Mouse (Mus musculus) intestine, embryonic 15.5 days (tissue): ENCODE data around the gene March8. TPM values are rescaled to one million over a fixed set of nuclear protein-coding genes. Genes with fewer than 3 reads are reported as not detected.

ENCODE experiments used
- ATAC-seq: fragments of 200-750 bp; cut with Nextera tagmentation; 2 replicates; pipeline ENCODE4 v1.8.0; 2017; ENCODE audit warnings: moderate TSS enrichment, moderate library complexity
- H3K27ac ChIP-seq: fragments of 300-500 bp; sonication (generic); 2 replicates; pipeline ENCODE4 v1.5.1; 2015; ENCODE audit warnings: mild to moderate bottlenecking, inconsistent platforms
- H3K27me3 ChIP-seq: fragments of 300-500 bp; sonication (generic); replicated peaks from 2 replicates; pipeline ENCODE4 v1.6.1; 2015; ENCODE audit warnings: inconsistent platforms
- H3K36me3 ChIP-seq: fragments of 300-500 bp; sonication (generic); 2 replicates; pipeline ENCODE4 v1.6.1; 2015; ENCODE audit warnings: inconsistent platforms
- H3K4me1 ChIP-seq: fragments of 300-500 bp; sonication (generic); replicated peaks from 2 replicates; pipeline ENCODE4 v1.6.1; 2015; ENCODE audit warnings: inconsistent platforms
- H3K4me2 ChIP-seq: fragments of 300-500 bp; sonication (generic); replicated peaks from 2 replicates; pipeline ENCODE4 v1.6.1; 2015; ENCODE audit warnings: mild to moderate bottlenecking, inconsistent platforms
- H3K4me3 ChIP-seq: fragments of 300-500 bp; sonication (generic); replicated peaks from 2 replicates; pipeline ENCODE4 v1.5.1; 2015; ENCODE audit warnings: inconsistent platforms
- H3K9ac ChIP-seq: fragments of 300-500 bp; sonication (generic); 2 replicates; pipeline ENCODE4 v1.6.1; 2015; ENCODE audit warnings: inconsistent platforms
- H3K9me3 ChIP-seq: fragments of 300-500 bp; sonication (generic); 2 replicates; pipeline ENCODE4 v1.6.1; 2016; ENCODE audit warnings: inconsistent platforms
- WGBS: fragments of 180-500 bp; shearing (Covaris S2); methylation state at CpG from one replicate; pipeline ENCODE4 v1.1.7; 2015; 5-methylcytosine and 5-hydroxymethylcytosine counted together
- polyA plus RNA-seq: library from polyadenylated mRNA; unstranded; fragments of >200 nt; fragmentation: Nextera tagmentation; extraction: Ambion mirVana; gene quantifications from 2 replicates; pipeline ENCODE4 v1.2.1, GENCODE M21; 2015

March8 gene
- polyA plus RNA-seq, 1 experiment from 2014 or later, result 31.3 TPM

DNA sequence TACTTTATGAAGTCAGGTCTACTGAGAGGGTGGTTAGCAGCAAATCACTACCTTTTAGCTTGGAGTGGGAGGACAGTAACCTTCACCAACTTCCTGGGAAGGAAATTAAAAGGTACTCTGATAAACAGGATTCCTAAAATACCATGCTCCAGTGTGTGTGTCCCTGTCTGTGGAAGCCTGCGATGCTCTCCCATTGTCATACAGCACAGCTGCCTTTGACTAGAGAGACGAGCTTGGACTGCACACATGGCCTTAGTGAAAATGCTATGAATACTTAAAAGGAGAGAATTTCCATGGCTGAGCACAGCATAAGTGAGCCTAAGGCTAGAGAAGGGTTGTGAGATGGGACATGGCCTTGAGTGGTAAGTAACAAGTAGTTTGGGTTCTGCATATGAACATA lies 60.3 kb downstream of the March8 start:
- H3K9me3 ChIP-seq, result no peaks in the 10 kb centered on the region
- H3K36me3 ChIP-seq, result no peaks in the 10 kb centered on the region
- WGBS, result 79% methylated on average over 2 of the region's 2 CpGs
- no peak for ATAC-seq
- H3K27ac ChIP-seq, result no peak overlapping the region
- no peak overlapping the region for H3K4me2 ChIP-seq
- no peak overlapping the region for H3K9ac ChIP-seq
- no peaks in the 10 kb centered on the region for H3K4me1 ChIP-seq
- no peak overlapping the region for H3K4me3 ChIP-seq
- H3K27me3 ChIP-seq, result no peaks in the 10 kb centered on the region

DNA sequence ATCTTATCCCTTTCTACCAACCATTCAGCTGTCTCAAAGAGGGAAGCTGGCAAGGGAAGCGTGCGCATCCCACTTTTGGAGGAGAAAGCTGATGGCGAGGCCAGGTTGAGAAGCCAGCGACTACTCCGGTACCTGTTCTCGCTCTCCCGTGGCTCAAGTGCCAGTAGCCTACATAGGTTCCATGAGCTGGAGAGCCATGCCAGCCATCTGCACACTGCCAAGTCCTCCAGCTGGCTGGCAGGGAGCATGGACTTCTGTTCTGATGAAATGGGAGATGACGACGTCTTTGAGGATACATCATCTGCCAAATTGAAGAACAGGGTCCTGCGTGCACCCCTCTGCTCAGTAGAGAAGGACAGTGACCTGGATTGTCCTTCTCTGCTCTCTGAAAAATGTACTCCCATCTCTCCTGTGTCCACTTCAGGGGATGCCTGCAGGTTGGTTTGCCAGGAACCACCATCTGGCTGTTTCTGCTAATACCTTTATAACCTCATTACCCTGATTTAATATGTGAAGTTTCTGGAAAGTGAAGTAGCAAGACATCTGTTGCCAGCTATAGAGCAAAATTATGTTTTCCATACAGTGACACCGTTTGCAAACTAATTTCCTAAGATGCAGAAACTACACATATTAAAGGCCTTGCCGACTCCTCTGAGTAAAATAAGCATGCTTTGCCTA lies 64.1 kb downstream of the March8 start:
- ATAC-seq, result no peak
- no peak overlapping the region for H3K9ac ChIP-seq
- no peaks in the 10 kb centered on the region for H3K9me3 ChIP-seq
- 95% methylated on average over 12 of the region's 12 CpGs for WGBS
- H3K27ac ChIP-seq, result no peak overlapping the region
- no peak overlapping the region for H3K4me2 ChIP-seq
- no peaks in the 10 kb centered on the region for H3K36me3 ChIP-seq
- H3K27me3 ChIP-seq, result no peaks in the 10 kb centered on the region
- H3K4me3 ChIP-seq, result no peak overlapping the region
- no peaks in the 10 kb centered on the region for H3K4me1 ChIP-seq

DNA sequence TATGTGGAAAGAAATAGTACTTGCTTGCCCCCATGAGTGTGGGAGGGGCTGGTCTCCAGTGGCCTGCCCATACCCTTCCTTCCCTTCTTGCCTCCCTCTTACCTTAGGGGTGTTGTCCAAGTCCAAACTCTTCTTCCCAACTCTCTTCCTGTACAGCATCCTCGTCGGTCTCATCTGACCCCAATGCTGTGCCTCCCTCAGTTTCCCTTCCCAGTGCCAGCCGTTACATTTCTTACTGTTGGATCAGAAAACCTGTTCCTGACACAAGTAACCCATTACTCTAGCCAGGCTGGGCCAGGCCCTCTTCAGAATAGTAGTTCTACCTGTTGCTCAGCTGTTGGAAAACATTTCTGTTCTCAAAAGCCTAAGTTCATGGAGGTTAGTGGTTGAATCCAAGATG lies 64.6 kb downstream of the March8 start:
- no peak overlapping the region for H3K4me3 ChIP-seq
- no peak for ATAC-seq
- no peaks in the 10 kb centered on the region for H3K9me3 ChIP-seq
- H3K27ac ChIP-seq, result no peak overlapping the region
- no peaks in the 10 kb centered on the region for H3K36me3 ChIP-seq
- 88% methylated on average over 3 of the region's 3 CpGs for WGBS
- H3K4me2 ChIP-seq, result no peak overlapping the region
- no peaks in the 10 kb centered on the region for H3K27me3 ChIP-seq
- H3K4me1 ChIP-seq, result no peaks in the 10 kb centered on the region
- H3K9ac ChIP-seq, result no peak overlapping the region

DNA sequence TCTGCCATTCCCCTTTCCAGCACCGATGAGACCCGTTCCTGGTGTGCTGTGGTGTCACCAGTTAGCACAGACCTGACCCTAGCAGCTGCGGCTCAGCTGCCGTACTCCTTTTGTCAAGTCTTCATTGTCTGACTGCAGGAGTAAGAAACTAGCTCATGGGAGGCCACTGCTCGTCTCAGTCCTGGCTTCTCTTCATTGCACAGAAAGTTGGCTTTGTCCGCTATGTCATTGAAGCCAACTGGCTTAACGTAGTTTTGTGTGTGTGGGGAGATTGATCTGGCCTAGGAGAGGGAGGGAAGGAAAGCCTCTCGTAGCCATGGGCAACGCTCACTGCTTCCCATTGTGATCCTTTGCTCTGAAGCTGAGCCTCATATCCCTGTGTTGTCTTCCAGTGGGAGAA lies 67.4 kb downstream of the March8 start:
- Histone ChIP-seq H3K27ac (no peak overlapping the region), H3K4me1 (no peaks in the 10 kb centered on the region), H3K4me2 (no peak overlapping the region), H3K4me3 (no peak overlapping the region), H3K36me3 (no peaks in the 10 kb centered on the region), H3K27me3 (no peaks in the 10 kb centered on the region), H3K9me3 (no peaks in the 10 kb centered on the region), H3K9ac (no peak overlapping the region)
- 90% methylated on average over 9 of the region's 9 CpGs for WGBS
- no peak for ATAC-seq

DNA sequence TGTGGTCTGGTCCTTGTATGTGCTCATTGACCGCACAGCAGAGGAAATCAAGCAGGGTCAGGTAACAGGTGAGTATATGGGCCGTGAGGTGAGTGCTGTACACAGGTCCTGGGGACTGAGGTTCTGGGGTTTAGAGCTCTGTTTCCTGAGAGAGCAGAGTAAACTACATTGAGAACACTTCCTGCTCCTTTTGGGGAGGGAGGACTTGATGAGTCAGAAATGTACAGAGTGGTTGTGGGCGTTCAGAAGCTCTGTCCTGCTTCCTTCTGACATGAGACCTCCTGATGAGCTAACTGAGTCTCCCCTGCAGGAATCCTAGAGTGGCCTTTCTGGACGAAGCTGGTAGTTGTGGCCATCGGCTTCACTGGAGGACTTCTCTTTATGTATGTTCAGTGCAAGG lies 67.9 kb downstream of the March8 start:
- no peak for ATAC-seq
- no peaks in the 10 kb centered on the region for H3K9me3 ChIP-seq
- H3K9ac ChIP-seq, result no peak overlapping the region
- no peaks in the 10 kb centered on the region for H3K4me1 ChIP-seq
- no peak overlapping the region for H3K4me2 ChIP-seq
- 0 out of 2 replicates have a peak, but pooled peaks cover 3% of the 10 kb centered on the region for H3K36me3 ChIP-seq
- no peaks in the 10 kb centered on the region for H3K27me3 ChIP-seq
- no peak overlapping the region for H3K27ac ChIP-seq
- no peak overlapping the region for H3K4me3 ChIP-seq
- 84% methylated on average over 5 of the region's 5 CpGs for whole genome bisulfite sequencing

DNA sequence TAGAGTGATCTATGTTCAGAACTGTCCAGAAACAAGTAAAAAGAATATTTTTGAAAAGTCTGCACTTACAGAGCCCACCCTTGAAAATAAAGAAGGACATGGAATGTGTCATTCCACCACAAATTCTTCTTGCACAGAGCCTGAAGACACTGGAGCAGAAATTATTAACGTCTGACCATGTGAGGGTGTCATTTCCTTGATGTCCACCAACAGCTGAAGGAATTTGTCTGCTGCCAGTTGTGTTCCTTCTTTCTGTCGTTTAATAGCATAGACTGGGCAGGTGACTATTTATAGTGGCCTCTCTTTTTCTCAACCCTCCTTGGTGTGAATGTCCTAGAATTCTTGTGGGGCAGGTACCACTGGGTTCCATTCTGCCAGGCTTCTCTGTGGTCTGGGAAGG lies 68.3 kb downstream of the March8 start:
- Histone ChIP-seq H3K9ac (no peak overlapping the region), H3K4me2 (no peak overlapping the region), H3K9me3 (no peaks in the 10 kb centered on the region), H3K4me3 (no peak overlapping the region), H3K4me1 (no peaks in the 10 kb centered on the region), H3K36me3 (0 out of 2 replicates have a peak, but pooled peaks cover 3% of the 10 kb centered on the region), H3K27me3 (no peaks in the 10 kb centered on the region), H3K27ac (no peak overlapping the region)
- WGBS, result 67% methylated on average over 2 of the region's 2 CpGs
- ATAC-seq, result no peak

DNA sequence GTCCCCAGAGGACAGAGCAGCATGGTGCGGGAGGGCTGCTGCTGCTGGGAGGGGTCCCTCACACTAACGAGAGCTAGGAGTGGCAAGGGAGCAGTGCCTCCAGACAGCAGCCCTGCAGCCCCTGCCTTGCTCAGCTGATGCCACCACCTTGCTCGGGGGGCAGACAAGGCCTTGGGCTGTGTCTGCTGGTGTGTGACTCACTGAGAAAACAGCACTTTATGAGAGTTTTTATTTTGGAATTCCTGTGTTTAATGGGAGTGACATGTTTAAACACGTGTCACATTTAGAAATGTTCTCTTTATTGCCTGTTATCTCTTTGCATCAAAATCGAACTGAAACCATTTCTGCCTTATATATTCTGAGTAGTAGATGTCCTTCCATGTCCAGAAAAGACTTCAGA lies 68.9 kb downstream of the March8 start:
- 70% methylated on average over 5 of the region's 5 CpGs for WGBS
- no peak for ATAC-seq

DNA sequence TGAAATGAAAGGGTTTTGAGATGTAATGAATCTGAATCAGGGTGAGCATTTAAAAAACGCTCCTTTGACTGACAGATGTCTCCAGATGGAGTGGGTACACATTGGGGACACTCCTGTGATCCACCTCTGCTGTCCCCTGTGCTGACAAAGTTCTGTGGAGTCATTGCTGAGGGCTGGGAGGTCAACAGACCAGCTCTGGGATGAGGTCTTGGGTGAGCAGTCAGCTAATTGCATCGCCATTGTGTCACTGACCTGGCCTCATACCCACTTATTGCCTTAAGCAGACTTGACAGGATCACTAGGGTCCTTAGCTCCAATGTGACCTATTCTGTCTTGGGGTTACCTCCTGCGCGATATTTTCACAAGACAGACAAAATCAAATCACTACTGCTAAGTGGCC lies 69.4 kb downstream of the March8 start:
- Histone ChIP-seq H3K9ac (no peak overlapping the region), H3K4me1 (no peaks in the 10 kb centered on the region), H3K27ac (no peak overlapping the region), H3K9me3 (no peaks in the 10 kb centered on the region), H3K4me2 (no peak overlapping the region), H3K4me3 (no peak overlapping the region), H3K36me3 (0 out of 2 replicates have a peak, but pooled peaks cover 3% of the 10 kb centered on the region), H3K27me3 (no peaks in the 10 kb centered on the region)
- no peak for ATAC-seq
- 93% methylated on average over 4 of the region's 4 CpGs for WGBS

More for the DNA sequence above, 68.9 kb downstream of the March8 start:
- no peak overlapping the region for H3K9ac ChIP-seq
- H3K4me1 ChIP-seq, result no peaks in the 10 kb centered on the region
- H3K4me2 ChIP-seq, result no peak overlapping the region
- no peaks in the 10 kb centered on the region for H3K27me3 ChIP-seq
- no peaks in the 10 kb centered on the region for H3K9me3 ChIP-seq
- H3K4me3 ChIP-seq, result no peak overlapping the region
- H3K36me3 ChIP-seq, result 0 out of 2 replicates have a peak, but pooled peaks cover 3% of the 10 kb centered on the region
- no peak overlapping the region for H3K27ac ChIP-seq

DNA sequence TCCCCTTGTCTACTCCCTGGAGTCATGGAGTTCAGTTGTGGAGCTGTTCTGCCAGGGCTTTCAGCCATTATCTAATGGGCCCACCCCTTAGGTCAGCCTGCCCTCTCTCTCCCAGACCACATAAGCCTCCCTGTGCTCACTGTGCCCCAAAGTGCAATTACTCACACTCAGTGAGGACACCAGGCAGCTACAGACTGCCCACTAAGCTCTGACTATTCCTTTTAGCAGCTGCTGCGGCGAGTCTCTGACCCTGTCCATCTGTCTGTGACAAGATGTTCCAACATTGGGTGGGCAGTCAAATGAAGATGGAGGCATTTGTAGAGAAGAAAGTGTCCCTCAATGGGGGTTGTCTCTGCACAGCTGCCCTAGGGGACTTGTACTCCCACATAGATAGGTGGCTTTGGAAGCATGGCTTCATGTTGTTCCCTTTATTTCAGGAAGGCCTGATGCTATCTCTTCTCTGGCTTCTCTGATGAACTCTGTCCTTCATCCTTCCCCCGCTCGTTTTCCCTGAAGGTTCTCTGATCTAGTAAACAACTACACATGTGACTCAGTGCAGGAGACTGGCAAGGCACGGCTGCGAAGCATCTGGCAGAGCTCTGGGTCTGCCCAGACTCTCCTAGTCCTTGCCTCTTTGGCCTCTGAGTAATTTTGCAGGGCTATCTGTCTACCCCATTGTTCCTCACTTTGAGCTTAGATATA lies 70.3 kb downstream of the March8 start:
- no peak for ATAC-seq
- H3K9ac ChIP-seq, result no peak overlapping the region
- no peak overlapping the region for H3K27ac ChIP-seq
- H3K4me3 ChIP-seq, result no peak overlapping the region
- WGBS, result 68% methylated on average over 6 of the region's 6 CpGs
- 0 out of 2 replicates have a peak, but pooled peaks cover 3% of the 10 kb centered on the region for H3K36me3 ChIP-seq
- H3K4me2 ChIP-seq, result no peak overlapping the region
- H3K27me3 ChIP-seq, result no peaks in the 10 kb centered on the region
- no peaks in the 10 kb centered on the region for H3K9me3 ChIP-seq
- H3K4me1 ChIP-seq, result no peaks in the 10 kb centered on the region

DNA sequence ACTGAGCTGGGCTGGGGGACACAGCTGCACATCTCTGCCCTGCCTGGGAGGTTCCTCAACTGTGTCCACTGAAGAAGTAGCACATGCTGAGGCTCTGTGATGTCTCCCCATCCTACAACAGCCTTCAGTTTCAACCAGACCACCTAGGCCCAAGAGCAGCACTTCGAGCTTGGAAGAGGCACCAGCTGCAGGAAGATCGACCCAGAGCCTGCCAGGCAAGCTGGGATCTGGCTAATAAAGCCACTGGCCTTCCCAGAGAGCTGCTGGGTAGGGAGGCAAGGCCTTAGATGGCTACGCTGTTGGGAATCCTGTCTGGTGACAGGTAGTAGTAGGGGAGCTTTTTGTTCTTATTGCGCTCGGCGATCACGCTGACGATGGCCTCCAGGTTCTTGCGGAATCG lies 72.6 kb downstream of the March8 start:
- Histone ChIP-seq H3K4me3 (no peak overlapping the region), H3K9ac (no peak overlapping the region), H3K27me3 (no peaks in the 10 kb centered on the region), H3K27ac (no peak overlapping the region), H3K4me2 (no peak overlapping the region), H3K9me3 (no peaks in the 10 kb centered on the region), H3K4me1 (no peaks in the 10 kb centered on the region), H3K36me3 (0 out of 2 replicates have a peak, but pooled peaks cover 3% of the 10 kb centered on the region)
- ATAC-seq, result no peak
- 98% methylated on average over 10 of the region's 10 CpGs for WGBS

DNA sequence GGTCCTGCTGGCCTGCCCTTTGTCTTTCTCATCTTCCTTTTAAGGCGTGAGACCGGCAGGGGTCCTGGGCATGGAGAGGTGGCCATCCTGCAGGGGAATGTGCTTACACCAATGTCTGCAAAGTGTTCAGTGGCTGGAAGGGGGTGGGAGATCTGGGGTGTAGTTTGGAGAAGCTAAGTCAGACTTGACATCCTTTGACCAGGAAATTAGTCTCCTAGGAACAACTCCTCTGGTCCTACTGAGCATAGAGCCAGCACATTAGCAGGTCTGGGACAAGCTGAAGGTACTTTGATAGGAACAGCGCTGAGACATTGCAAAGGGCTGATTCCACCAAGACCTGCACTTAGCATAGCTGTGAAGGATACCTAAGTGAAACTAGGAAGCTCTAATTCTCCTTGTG lies 73.9 kb downstream of the March8 start:
- Histone ChIP-seq H3K9me3 (no peaks in the 10 kb centered on the region), H3K36me3 (0 out of 2 replicates have a peak, but pooled peaks cover 3% of the 10 kb centered on the region), H3K4me3 (no peak overlapping the region), H3K27ac (no peak overlapping the region), H3K4me1 (no peaks in the 10 kb centered on the region), H3K27me3 (no peaks in the 10 kb centered on the region), H3K9ac (no peak overlapping the region), H3K4me2 (no peak overlapping the region)
- no peak for ATAC-seq
- 88% methylated on average over 3 of the region's 3 CpGs for WGBS

DNA sequence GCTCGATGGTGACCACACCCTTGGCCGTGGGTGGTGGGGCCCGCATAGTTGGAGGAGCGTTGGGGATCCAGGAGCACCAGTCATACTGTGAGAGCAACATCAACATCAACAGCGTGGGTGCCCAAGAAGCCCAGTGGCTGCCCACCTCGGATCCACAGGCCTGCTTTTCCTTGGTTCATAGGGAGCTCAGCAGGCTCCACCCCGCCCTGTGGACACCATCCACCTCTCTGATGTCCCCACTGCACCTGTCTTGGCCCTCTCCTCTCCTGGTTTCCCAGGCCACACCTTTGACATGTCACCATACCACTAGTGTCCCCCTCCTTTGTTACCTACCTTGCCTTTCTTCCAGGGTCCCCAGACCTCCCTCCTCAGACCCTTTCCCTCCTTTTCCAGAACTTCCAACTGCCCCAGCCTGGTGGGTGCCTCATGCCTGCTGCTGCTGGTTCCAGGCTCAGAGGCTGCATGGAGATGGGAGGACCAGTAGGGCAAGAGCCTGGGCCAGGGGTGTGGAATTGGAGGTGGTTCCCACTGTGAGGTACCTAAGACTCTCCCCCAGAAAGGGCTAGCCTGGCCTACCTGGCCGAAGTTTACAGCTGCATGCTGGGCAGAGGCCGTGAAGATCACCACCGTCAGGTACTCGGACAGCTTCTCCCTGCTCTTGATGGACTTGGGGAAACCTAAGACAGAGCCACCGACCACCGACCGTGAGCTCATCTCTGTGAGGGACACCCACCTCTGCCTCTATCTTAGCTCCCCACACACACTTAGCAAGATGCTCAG lies 74.9 kb downstream of the March8 start:
- no peak for ATAC-seq
- 94% methylated on average over 14 of the region's 14 CpGs for WGBS
- no peak overlapping the region for H3K4me3 ChIP-seq
- no peak overlapping the region for H3K4me2 ChIP-seq
- H3K27me3 ChIP-seq, result no peaks in the 10 kb centered on the region
- no peak overlapping the region for H3K27ac ChIP-seq
- H3K9ac ChIP-seq, result no peak overlapping the region
- no peaks in the 10 kb centered on the region for H3K4me1 ChIP-seq
- 0 out of 2 replicates have a peak, but pooled peaks cover 3% of the 10 kb centered on the region for H3K36me3 ChIP-seq
- H3K9me3 ChIP-seq, result no peaks in the 10 kb centered on the region
